In genomic region chr5:131813952-131814502, GRCm38 (mm10) we compare ENCODE assay signal across 10 mouse cellular contexts.
DNase-seq lines count a peak whose midpoint lies in the region; TF ChIP-seq lines count a peak whose summit lies in the region.
"Had no signal": no experiment of that assay in that cellular context is flagged by ENCODE, and none has a peak within 500 bp of the region (broad histone marks: within the 10 kb centered on the region; RNA-seq: fewer than 3 reads in every experiment).

No protein-coding gene starts in this region.

- no peak for TF ChIP-seq POLR2A in liver, adult 2 months (IDR thresholded peaks at IDR 0.05; ENCODE audit: extremely low read depth, insufficient read depth, low read length)

- no peaks in the 10 kb centered on the region for H3K79me2 ChIP-seq in liver, adult 2 months (ENCODE audit: control insufficient read depth, insufficient read depth, low read length)

- no peaks in the 10 kb centered on the region for H3K27me3 ChIP-seq in liver, adult 2 months (ENCODE audit: control insufficient read depth, insufficient read depth, low read length)

- no peaks in the 10 kb centered on the region for H3K36me3 ChIP-seq in liver, adult 2 months (ENCODE audit: control insufficient read depth, insufficient read depth, low read length)

- TF ChIP-seq CTCF in liver, adult 2 months (IDR thresholded peaks at IDR 0.05; ENCODE audit: low read depth, low read length) = no peak

- DNase-seq in adrenal gland, adult 2 months = peak; percentile 17
- DNase-seq in adrenal gland, postnatal 25 days = no peak
- peak; percentile 36 for DNase-seq in urinary bladder, postnatal 14 days (ENCODE audit: low spot score)
- no peak for DNase-seq in urinary bladder, postnatal 10 days (ENCODE audit: low spot score)
- DNase-seq in liver, adult 2 months (ENCODE audit: extremely low read depth, low read depth, low spot score) = no peak
- no peak for DNase-seq in thymus, postnatal 14 days
- DNase-seq in cerebellum, adult 11-12 months = no peak
- no peak for DNase-seq in Muller cell, postnatal 12 days (ENCODE audit: inconsistent ontology term)
- DNase-seq: cerebellum, adult 11 months; midbrain, embryonic 14.5 days had no signal

- 77% methylated on average over 10 of the region's 10 CpGs for WGBS in liver, adult 2 months

- peak overlapping the region; percentile 20 for H3K27ac ChIP-seq in liver, adult 2 months (replicated peaks; ENCODE audit: insufficient read depth, low read depth, low read length)

- no peak overlapping the region for H3K4me3 ChIP-seq in liver, adult 2 months (ENCODE audit: insufficient read depth, low read depth, low read length)

- H3K9ac ChIP-seq in liver, adult 2 months (ENCODE audit: low read depth, low read length) = no peak overlapping the region

- peaks cover 5% of the 10 kb centered on the region for H3K4me1 ChIP-seq in liver, adult 2 months (ENCODE audit: control insufficient read depth, insufficient read depth, low read length)

Comparison
In these comparisons a context has a peak if more than half of its experiments do, and no peak if none do; other contexts are left out.
1. DNase-seq: peak in adrenal gland, adult 2 months (single experiment) and urinary bladder, postnatal 14 days (single experiment); none in adrenal gland, postnatal 25 days (single experiment), urinary bladder, postnatal 10 days (single experiment), liver, adult 2 months (single experiment), thymus, postnatal 14 days (single experiment), cerebellum, adult 11-12 months (single experiment) and Muller cell, postnatal 12 days (single experiment).